Mouse (Mus musculus) kidney, postnatal 36 days (tissue): ENCODE measurements around the gene Mt3.
A peak's percentile ranks its signal among the peaks of the same experiment; 100 is the strongest.

Experiments used
- DNase-seq, 2 experiments: peaks; one replicate each; pipeline ENCODE4 v3.0.0; 2021 to 2022; ENCODE audit warnings: mixed read lengths in 2 of 2

Mt3 gene

GRCm38 (mm10) chr8:94187290-94188002, 35.0 kb downstream of the Mt3 start:
- DNase-seq, result no peak

DNA sequence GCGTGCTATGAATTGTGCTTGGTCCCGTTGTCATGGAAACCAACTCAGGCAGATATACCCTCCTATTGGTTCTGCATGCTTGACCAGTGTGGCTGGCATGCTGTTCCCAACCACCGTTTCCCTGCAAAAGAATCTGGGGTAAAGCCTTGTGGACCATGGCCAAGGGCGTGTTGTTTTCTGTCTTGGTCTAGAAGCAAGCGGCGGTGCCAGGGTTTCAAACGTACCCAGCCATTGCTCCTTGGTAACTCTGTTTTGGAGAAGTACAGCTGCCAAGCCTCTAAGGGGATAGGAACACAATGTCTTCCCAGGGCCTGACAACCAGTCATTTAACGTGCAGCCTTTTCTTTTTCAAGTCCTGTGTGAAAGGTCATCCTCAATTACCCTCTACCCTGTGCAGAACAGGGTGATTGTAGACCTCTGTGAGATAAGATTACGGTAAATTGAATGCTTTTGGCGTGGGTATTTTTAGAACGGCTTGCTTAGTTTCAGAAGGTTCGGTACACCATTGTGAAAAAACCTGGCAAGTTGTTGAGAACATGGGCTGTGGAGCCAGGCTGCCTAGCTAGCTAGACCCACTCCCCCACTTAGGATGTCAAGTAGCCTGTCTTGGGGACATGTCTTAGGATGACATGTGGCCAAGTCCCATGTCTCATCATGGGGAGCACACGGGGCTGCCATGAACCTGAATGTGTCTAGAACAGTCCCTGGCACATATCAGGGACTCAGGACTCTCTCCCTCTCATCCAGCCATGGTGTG, 37.0 kb downstream of the Mt3 start:
- DNase-seq, result peak in 1 of 2 experiments; percentile 29

- peak; percentile 90 for DNase-seq
These were observed 38.8 kb downstream of the Mt3 start for GRCm38 (mm10) chr8:94191101-94191691.

DNA sequence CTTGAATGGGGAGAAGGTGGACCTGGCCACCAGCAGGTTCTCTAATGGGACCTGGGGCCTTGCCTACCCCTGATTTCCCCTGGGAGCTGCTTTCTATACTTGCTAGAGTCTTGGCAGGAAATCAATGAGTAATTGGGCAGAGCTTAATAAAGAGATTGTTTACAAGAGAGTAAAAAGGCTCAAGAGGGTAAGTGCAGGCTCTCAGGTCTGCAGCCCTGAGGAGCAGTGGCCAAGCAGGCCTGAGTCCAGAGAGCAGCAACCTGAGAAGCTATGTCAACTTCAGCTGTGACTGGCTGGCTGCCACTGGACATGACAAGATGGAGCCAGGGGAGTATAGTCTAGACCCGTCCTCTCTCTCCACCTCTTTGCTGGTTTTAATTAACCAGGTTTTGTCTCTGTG, 40.5 kb downstream of the Mt3 start:
- no peak for DNase-seq

- no peak for DNase-seq
These were observed 42.3 kb downstream of the Mt3 start for GRCm38 (mm10) chr8:94194591-94195223.

DNA sequence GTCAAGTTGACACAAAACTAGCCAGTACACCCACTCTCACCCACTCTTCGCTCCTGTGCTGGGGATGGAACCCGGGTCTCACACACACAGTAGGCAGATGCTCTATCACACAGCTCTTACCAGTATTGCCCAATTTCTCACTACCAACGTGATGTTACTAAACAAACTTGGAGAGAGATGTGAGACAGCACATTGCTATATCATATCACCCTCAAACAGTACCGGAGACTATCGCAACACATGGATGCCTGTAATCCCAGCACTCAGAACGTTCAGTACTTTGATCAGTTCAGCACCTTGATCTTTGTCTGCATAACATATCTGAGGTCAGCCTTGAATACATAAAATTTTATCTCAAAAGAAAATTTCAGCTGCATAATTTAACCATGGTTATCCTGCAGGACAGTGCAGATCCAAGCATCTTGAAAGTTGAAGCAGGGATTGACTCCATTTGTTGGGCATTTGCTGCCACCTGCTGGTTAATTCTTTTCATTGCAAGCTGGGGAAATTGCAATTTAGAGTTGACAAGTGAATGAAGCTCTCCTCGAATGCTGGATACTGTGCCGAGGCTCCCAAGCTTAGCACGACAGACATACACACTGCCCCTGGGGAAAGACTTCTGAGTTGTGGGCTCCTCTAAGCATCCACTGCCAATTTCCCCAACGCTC, 46.9 kb downstream of the Mt3 start:
- DNase-seq, result peak; percentile 60 to 69
